Mouse (Mus musculus) inflammation-experienced regulatory T-cells, adult 6 months (primary cell): ENCODE results near the gene Cmc1. TPM values are rescaled to one million over a fixed set of nuclear protein-coding genes. Genes with fewer than 3 reads are reported as not detected.
"Not testable (repeated sequence)": the region's sequence is repeated elsewhere in the genome, so short reads cannot be mapped to it uniquely, and the experiment has no call there.

Experiments
- ATAC-seq: one replicate; pipeline ENCODE4 v1.8.0; 2017
- polyA plus RNA-seq, 3 experiments: library from polyadenylated mRNA; unstranded; fragments of 100-300 nt; shearing (Covaris generic); gene quantifications; one replicate each; pipeline ENCODE4 v1.2.1; 2017

Cmc1 gene
- polyA plus RNA-seq = 100 to 1,000 TPM in 2 of 3 experiments, 10 to 100 TPM in 1; 93.2 to 110 (median 107) TPM

DNA sequence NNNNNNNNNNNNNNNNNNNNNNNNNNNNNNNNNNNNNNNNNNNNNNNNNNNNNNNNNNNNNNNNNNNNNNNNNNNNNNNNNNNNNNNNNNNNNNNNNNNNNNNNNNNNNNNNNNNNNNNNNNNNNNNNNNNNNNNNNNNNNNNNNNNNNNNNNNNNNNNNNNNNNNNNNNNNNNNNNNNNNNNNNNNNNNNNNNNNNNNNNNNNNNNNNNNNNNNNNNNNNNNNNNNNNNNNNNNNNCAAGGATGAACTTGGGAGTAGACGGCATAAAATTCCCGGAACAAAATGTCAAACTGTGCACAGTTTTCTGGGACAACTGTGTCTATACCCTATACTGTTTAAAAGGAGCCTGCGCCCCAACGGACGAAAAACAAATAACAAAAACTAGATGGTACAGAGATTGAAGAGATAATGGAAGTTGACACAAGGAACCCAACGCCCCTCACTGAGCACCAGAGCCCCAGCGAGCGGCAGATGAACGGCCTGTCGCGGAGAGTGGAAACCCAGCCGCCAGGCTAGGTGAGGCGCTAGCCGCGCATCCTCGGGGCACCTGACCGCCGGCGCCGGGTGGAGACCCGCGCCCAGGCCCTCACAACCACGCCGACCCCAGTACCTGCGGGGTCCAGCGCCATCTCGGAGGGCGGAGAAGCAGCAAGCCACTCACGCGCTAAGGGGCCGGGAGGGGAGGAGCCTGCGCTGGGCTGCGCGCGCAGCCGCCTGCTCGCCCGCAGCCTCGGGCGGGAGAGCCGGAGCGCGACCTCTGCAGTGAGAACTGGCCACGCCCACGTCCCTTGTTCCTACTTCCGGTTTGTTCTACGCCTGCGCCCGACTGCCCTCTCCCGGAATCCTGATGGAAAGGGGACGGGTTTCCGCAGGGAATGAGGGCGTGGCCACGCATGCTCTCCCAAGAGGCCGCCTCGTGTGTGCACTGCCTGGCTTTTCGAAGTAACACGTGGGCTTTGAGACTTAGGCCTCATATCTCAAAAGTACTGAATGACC, at the start of gene Cmc1:
Gene Cmc1, minus strand, starts transcription at position 771 of the 996 bp plus-strand sequence.
- ATAC-seq = peak; percentile 91

DNA sequence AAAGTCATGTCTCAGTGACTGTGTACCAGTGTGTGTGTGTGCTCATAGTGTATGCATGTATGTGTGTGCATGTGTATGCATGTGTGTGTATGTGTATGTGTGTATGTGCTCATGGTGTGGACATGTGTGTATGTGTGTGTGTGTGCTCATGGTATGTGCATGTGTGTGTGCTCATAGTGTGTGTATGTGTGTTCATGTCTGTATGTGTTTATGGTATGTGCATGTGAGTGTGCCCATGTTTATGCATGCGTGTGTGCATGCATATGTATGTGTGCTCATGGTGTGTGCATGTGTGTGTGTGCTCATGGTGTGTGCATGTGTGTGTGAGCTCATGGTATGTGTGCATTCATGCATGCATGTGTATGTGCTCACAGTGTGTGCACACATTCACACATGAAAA, 48.6 kb upstream of the Cmc1 start:
- ATAC-seq = no peak

DNA sequence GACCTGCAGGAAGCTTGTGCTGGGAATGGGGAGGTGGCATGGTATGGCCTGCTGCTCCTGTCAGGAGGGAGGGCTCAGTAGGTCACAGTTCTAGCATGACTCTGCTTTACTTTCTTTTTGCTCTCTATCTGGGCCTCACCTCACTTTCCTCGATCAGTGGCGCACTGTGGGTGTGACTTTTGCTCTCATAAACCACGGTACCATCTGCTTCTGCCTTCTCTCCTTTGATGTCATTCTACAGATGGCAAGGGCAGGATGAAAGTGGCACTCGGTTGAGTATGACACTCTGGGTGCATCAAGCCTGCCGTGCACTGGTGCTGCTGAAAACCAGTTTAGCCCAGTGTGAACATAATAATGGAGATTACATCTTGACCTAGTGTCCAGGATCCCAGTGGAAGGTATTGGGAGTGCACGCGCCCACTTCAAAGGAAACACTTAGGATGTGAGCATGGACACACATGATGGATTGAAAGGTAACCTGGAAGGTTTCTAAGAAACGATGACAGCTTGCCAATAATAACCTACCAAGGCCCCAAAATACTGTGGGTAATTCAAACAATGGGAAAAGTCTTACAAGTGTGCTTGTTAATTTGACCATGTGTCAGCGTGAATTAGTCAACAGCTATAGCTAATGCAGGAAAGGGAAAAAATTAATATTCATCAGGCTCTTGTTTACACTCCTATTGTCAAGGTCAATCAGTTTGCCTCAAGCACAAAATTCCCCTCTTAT, 46.8 kb upstream of the Cmc1 start:
- ATAC-seq = no peak

DNA sequence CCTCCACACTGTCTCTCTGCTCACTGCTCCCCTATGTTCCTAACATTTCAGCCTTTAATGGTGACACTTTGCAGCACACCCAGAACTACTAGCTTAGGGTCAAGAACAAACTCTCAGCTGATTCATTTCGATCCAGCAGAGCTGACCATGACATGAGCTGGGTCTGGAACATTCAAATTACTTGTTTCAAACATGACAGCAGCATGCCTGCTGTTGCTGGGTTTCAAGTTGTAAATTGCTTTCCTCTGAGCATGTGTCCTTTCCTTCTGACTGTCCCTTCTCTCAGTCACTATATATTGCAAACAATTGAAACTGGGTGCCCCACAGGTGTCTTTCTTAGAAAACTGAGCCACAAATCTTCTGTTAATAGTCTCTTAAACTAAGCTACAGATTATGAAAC, 43.3 kb upstream of the Cmc1 start:
- no peak for ATAC-seq

DNA sequence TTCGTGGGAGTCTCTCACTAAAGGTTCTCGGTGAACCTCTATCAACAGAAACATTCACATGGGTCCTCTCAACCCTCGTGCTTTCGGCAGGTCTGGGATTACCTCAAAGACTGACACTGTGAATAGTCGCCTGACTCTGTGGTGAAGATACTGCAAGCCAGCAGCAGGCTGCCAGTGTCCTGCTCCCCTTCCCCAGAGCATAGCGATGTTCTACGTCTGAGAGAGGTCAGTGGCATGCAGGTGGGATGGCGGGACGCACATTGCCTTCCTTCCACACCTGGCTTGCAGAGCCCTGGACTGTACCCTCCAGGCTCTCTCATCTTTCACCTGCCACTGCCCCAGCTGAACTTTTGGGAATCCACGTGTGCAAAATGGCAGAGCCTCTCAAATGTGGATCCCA, 41.3 kb upstream of the Cmc1 start:
- ATAC-seq = no peak

DNA sequence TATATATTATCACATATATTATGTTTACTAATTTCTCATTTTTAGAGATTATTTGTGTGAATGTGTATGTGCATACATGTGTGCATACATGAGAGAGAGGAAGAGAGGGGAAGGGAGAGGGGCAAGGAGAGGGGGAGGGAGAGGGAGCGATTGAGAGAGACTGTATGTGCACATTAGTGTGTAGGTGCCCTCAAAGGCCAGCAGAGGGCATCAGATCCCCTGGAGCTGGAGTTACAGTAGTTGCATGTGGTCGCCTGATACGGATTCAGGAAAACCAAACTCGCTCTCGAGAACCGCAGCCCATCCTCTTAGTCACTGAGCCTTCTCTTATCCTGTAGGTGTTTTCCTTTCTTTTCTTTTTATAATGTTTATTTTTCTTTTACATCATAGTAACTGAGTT, 38.4 kb upstream of the Cmc1 start:
- no peak for ATAC-seq

DNA sequence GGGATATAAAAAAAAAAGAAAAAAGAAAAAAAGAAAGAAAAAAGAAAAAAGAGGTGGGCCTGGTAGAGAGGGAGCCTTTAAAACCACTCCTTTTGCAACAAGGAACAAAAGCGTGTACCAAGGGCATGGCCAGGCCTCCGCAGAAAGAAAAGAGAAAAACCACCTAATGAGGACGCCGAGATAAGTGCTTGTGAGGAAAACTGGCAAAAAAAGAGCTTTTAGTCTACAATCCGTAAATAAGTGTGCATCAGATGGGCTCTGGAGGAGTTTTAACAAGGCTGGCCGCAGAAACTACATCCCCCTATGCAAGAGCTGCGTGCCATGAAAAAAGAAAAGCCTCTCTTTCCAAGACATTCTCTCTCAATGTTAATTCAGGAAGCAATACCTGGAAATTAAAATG, 37.4 kb upstream of the Cmc1 start:
- no peak for ATAC-seq

DNA sequence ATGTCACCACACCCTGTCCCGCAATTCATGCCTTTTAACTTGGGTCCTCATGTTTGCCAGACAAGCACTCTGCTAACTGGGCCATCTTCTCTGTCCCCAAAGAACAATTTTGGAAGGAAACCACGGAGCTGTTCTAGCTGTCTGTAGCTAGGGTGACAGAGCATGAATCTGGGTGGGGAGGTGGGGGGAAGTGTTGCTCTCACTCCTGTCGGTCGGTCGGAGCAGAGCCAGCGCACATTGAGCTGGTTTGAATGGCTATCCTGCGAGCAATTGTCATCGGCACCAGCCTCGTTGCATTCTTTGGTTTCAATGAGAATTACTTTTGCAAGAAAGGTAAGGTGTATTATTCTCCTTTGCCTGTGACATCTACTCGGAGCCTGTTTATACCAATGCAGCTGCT, 36.8 kb upstream of the Cmc1 start:
- no peak for ATAC-seq

DNA sequence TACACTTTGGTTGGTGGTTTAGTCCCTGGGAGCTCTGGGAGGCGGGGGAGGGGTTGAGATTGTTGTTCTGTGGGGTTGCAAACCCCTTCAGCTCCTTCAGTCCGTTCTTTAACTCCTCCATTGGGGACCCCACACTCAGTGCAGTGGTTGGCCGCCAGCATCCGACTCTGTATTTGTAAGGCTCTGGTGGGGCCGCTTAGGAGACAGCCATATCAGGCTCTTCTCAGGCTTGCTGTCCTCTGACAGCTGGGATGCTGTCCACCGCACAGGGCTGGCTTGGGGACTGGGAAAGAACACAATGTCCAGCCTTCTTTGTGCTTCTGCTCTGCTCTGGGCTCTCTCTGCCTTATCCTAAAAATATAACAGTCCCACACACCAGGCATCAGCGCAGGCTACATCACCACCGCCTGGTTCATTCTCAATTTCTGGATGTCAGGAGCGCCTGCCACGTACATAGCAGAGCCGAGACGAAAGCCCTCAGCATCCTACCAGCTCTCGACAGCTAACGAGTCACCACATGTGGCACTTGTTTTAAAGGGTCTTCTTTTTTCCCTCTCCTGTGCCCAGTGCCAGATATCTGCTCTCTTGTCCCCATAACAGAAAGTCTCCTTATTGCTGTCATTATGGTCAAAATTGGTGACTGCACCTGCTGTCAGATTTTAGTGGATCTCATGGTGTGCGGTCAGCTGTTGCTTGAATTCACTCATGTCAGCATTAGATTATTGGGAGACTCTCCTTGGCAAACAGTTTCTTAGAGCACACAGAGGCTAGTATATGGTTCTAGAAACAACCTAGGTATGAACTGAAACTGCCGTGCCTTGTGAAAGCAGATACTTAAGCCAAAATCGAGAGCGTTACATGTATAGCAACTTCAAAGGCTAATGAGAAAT, 29.4 kb upstream of the Cmc1 start:
- no peak for ATAC-seq

DNA sequence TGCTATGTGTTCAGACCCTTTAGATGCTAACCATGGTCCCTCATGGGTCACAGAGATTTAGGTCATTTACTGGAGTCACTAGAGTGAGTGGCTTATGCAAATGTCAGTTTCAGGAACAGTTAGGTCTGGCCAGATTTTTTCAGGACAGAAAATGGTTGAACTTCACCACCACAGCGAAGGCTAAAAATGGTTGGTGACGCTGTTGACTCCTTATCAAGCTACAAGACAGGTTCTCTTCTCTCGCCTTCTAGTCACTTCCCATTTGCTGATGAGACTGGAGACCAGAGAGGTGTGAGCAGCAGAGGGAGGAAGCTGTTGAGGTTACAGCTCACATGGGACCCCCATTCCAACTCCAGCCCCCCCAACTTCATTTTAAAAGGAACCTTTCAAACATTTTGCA, 26.7 kb upstream of the Cmc1 start:
- no peak for ATAC-seq

DNA sequence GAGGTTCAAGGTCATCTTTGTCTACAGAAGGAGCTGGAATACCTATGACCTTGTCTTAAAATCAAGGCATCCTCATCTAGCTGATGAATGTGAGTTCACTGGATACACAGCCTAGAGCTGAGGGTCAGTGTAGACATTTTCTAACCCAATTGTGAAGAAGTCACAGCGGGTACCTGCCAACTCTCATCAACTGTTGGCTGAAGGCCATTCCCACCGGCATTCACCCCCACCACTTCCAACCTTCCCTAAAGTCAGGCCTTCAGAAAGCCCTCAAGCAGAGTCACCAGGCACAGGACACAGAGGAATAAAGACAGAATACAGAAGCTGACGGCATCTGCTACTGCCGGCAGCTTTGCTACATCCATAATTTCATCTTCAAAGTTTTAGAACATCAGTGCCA, 25.4 kb upstream of the Cmc1 start:
- ATAC-seq = no peak

DNA sequence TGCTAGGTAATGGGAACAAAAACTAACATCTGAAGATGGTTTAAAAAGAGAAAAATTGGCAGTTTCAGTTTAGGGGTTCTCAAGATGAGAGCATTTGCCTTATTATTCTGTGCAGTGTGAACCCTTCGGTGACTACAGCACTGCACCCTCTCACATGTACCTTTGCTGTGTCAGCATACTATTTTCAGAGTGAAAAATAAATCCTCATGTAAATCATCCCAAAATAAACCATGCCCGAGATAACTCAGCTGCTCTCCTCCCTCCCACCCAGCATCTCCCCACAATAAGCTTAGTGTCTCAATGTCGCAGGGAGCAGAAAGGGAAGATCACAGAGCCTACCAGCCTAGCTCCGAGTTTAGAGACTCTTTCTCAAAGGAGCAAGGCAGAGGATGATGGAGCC, 23.1 kb upstream of the Cmc1 start:
- ATAC-seq = no peak

DNA sequence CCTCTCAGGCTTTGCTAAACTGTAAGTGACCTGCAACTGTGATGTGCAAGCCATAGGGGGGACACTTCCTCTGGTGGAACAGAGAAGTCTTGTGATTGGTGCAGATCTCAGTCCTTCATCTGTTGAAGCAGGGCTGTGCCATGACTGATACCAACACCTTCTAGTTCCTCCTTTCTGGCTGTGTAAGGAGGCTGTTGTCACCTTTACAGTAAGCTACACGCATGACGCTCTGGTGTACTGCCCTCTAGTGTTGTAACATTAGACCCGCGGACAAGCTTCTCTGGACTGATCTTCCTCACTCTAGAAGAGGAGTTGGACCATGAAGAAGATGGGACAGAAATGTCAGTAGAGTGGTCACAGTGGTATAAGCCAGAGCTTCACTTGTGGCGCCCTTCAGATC, 18.6 kb upstream of the Cmc1 start:
- peak; percentile 44 for ATAC-seq

DNA sequence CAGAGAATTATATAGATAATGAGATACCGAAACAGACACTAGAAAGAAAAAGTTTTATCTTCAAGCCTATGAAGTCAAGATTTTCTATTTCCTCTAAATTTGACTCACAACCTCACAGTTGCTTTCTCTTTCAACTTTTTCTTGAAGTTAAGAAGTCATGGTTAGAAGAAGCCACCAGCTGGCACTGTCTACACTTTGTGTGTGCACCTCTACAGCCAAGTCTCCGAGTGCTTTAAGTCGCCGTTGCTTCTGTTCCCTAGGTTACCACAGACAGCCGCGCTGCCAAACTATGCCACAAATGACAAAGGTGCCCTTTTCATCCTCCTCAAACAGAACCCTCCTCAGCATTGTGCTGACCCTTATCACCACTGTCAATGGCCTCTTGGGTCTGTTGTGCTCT, 17.6 kb upstream of the Cmc1 start:
- peak; percentile 84 for ATAC-seq

DNA sequence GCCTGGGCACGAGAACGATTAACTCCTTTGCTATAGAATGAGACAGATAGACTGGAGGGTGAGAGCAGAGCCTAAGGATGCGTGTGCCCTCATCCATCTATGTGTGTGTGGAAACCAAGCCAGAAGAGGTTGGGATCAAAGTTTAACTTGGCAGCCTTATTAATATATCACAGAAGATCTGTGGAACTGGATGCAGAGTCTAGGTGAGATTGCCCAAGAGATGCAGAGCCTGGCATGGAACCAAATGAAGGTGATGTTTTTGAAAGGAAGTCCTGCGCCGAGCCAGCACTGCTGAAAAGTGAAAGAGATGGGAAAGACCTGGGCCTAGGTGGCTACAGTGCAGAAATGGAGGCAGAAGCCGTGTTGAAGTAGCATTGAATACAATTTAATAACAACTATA, 11.6 kb upstream of the Cmc1 start:
- ATAC-seq = no peak

DNA sequence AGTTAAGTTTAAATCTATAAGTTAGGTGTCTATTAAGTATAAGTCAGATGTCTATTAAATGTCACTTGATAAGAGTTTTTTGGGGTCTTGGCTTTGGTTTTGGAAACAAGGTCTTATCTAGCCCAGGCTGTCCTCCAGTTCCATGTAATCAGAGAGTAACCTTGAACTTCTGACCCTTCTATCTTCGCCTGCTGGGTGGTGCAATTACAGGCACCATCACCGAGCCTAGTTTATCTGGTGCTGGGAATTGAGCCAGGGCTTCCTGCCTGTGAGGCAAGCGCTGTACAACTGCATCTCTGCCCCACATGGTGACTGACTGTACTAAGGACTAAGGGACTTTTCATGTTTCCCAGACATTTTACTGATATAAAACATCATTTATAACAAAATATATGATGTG, 10.0 kb upstream of the Cmc1 start:
- no peak for ATAC-seq

DNA sequence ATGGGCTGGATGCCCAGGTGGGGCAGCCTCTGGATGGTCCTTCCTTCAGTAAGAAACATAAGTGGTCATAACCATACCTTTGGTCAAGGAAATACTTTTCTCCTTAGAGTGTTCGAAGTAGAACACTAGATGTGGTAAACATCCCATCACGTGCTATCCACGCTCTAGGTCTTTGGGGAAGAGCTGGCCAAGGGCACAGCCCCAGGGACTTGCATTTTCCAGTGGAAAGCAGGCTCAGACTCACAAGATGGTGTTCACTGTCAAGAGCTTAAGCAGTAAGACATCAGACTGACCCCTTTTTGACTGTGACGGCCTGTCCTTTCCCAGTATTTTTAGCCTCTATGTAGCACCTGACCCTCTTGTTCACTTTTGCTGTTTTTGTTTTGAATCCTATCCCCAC, 8.2 kb upstream of the Cmc1 start:
- no peak for ATAC-seq

DNA sequence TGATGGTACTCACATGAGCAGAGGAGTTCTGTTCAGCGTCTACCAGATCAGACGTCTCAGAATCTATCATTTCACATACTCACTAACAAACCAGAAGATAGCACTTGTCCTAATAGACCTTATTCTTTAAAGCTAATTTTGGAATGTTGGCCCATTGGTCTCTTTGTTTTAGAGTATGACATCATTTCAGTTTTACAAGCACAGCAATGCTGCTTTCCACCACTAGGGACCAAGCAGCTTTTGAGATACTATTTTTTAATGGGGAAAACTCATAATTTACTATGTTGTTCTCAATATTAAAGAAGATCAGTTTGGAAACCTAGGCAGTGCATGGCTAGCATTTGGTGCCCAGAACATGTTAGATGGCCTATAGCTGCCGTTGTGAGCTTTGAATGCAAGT, 7.3 kb upstream of the Cmc1 start:
- ATAC-seq = peak; percentile 74

DNA sequence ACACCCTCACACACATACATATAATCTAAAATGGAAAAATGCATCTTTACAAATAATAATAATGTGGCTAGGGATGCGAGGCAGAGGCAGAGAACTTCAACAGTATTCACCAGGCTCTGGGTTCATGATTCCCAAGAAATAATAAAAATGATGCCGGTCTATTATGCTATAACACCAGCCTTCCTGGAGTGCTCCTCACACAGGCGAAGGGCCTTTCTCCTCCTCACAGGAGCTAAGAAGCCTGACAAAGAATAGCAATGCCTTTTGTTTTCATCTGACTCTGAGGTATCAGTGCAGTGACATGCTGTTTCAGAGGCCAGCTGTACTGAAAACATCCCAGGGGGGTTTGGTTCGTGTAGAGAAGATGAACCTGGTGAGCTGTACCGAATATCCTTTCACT, 4.7 kb upstream of the Cmc1 start:
- ATAC-seq = no peak

DNA sequence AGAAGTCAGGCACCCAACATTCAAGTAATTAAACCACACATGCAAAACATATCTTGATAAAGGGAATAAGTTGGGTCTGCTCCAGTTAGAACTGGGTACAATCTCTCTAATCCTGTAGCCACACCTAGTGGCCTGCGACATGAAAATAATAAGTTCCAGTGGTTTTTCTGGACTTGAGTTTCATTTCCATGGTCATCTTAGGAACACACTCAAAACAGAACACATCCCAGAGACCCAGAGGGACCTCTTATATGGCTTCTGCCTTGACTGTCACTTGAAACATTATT, 1.2 kb upstream of the Cmc1 start:
- ATAC-seq = no peak

DNA sequence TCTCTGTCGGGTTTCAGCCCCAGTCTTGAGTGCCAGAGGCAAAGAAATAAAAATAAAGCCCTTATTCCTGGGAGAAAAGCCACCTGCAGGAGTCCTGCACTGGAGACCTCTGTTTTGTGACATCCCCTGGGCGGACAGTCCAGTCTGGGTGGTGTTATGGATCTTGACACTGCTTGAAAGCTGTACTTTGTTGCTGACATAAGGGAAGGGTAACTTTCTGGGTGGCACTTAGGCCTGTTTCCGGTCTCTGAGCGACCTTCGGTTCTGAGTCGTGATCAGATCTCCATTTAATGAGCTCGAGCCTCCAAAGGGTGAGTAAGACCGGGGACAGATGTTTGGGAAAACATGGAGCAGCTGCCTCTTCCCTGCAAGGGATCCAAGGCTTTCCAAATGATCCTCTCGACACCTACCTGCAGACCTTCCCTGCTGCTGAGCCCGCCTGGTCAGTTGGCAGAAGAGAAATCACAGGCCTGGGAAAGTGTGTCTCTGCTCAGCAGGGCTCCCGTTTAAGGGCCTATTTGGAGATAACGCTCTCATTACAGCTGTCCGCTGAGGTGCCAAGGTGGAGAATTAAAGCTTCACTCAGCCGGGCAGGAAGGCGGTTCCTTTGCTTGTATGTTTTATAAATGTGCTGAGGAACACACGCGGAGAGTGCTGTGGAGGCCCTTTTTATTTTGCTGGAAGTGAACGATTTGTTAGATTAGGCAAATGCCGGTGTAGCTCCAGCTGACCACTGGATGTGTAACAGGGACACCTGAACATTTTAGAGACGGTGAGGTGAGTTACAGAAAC, 648 bp upstream of the Cmc1 start:
- ATAC-seq = no peak

DNA sequence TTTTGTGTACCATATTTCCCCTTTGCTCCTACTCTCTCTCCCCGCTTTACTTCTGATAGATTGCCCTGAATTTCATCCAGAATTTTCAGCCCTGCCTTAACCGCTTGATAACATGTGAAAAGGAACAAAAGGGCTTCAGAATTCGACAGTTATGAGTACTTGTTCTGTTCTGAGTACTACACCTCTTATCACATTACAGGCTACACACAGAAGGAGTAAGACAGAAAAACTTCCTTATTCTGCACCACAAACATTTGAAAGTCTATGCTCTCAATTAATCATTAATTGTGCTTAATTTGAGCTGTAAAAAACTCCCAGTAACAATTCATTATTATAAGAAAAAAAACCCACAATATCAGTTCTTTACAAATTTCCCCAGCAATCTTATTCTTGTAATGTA, 9.6 kb downstream of the Cmc1 start:
- ATAC-seq = not testable (repeated sequence)
